Mouse (Mus musculus) small intestine, adult 2 months (tissue): ENCODE data around the gene Ppm1a.

Experiments used
- CTCF ChIP-seq: fragments of 200-500 bp; IDR thresholded peaks from 2 replicates; pipeline ENCODE4 v1.5.1; 2012; ENCODE audit warnings: low read depth, mild to moderate bottlenecking, control low read depth, inconsistent platforms, low read length, moderate library complexity, mixed read lengths; ENCODE audit not compliant: insufficient replicate concordance, insufficient read length; ENCODE audit errors: extremely low read depth
- POLR2A ChIP-seq: fragments of 200-500 bp; IDR thresholded peaks from 2 replicates; pipeline ENCODE4 v1.6.1; 2012; ENCODE audit warnings: low read depth, mild to moderate bottlenecking, control low read depth, inconsistent platforms, low read length, moderate library complexity

DNA sequence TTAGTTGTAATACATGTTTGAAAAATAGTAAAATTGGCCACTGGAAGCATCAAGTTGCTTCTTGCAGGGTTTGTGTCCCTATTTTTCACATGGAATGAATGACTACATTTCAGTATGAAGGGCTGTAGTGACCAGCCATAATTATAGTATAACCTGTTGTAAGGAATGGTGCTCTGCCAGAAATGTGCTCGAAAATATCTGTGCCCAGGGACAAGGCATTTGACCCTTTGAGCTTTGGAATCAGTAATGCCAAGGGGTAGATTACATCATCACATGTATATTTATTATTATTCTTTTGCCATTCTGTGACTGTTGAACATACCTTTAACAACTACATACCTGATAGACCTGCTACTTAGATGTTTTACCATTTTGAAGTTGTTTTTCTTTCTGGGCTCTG is 5.9 kb downstream of the Ppm1a start:
- TF ChIP-seq CTCF, result no peak
- TF ChIP-seq POLR2A, result no peak
